Mouse (Mus musculus) spleen, embryonic (tissue): ENCODE results near the gene Sp100.

Experiments
- CTCF ChIA-PET: fragments of 350-600 bp; sonication (Branson Sonifier 250); formaldehyde crosslinking; loops from one replicate; lab custom pipeline; 2022; lab: Charles Lee

Gene Sp100

GRCm38 (mm10) chr1:85746511-85746910 lies 96.7 kb downstream of the Sp100 start:
- CTCF ChIA-PET = no interaction called here

DNA sequence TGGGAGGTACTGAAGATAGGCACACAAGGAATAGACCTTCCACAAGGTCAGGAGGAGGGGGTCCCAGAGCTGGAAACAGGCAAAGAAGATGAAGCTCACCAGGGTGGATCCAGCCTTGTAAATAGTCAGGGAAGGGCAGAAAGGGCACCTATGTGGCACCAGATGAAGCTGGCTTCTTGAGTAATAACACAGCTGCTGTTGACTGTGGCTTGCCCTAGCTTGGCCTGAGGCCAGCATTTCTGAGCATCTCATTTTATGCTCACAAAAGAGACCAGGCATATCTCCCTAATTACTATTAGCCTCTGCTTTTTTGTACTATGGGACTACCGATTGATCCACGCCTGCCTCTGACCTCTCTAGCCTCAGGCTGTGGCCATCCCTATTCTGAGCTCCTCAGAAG lies 100.0 kb downstream of the Sp100 start:
- CTCF ChIA-PET = no interaction called here

GRCm38 (mm10) chr1:85750650-85751049 lies 100.9 kb downstream of the Sp100 start:
- CTCF ChIA-PET = interaction anchor here (0.6 to 1.0 kb wide), 2 partner anchors 14 to 38 kb away, joined by 3 read pairs; no protein-coding TSS in a partner anchor

DNA sequence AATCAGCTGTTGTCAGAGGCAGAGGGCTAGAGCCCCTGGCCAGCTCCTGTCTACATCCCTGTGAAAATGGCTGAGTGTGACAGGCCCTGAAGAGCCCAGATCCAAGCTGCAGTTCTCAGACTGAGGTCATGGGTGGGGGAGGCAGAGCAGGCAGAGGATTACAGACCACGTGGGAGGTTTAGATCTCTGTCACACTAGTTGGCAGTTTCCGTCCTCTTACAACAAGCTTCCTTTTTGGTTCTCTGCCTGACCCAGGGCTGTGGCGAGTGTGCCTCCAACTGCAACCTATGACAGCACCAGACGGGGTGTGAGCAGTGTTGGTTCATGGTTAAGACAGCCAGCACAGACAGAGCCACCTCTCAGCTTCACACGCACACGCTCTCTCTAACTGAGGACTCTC lies 101.7 kb downstream of the Sp100 start:
- CTCF ChIA-PET = interaction anchor here (1.0 kb wide), 1 partner anchor 13 kb away, joined by 3 read pairs; no protein-coding TSS in a partner anchor

DNA sequence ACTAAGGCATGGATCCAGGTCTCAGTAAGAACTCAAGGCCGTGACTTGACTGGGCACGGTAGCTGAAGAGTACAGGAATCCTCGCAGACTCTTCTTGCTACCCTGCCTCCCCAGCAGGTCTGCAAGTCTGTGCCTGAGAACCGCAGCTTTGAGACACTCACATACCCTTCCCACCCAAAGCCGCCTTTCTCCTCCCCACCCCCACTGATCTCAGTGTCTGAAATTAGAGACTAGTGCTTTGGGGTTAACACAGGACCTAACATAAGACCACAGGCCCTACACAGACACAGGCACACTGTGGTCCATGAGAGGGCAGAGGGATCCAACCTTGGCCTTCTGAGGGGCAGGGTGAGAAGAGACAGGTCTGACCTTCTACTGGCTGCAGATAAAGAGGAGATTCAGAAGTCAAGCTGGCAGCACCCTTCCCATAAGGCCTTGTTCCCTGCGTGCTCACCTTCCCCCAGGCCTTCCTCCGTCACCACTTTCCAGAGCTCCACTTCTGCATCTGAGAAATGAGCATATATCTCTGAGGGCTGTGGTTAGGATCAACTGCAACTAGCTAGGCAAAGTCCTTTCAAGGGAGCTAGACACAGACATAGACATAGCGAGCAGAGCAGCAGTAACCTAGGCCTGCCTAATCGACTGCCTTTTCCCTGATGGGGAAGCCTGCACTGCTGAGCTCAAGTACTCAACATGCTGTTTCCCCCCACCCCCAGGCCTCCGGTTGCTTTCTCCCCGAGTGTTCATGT lies 102.3 kb downstream of the Sp100 start:
- CTCF ChIA-PET = no interaction called here

GRCm38 (mm10) chr1:85757531-85758230 lies 107.9 kb downstream of the Sp100 start:
- CTCF ChIA-PET = no interaction called here

DNA sequence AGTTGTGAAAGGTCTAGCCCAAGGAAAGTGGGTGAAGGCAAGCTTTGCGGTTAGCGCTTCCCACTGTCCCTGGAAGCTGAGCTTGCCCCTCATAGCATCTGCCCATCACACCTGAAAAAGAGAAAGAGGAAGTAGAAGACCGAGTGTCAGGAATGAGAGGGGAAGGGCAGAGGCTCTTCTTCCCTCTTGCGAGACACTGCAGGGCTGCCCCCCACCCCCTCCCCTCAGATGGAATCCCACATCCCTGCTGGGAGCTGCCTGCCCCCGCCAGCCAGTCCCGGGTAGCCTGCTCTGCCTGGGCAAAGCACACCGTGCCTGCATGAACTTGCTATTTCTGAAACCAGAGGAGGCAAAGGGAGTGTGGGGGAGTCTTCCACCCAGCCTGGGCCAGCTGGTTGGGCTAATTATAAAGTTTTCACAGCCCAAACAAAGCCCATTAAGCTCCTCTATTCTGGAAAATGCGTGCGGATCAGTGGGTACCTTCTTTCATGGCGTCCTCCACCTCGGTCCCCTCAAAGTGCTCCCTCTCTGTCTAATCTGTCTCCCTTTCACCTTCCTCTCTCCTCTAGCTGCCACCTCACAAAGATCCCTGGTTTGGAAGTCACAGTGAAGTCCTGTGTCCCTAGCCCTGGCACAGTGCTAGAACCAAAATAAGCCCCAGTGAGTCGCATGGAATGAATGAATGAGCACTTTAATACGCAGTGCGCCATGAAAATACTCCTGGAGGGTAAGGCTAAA lies 108.6 kb downstream of the Sp100 start:
- CTCF ChIA-PET = no interaction called here

- CTCF ChIA-PET = no interaction called here
These were observed 109.1 kb downstream of the Sp100 start for GRCm38 (mm10) chr1:85758969-85759293.
